Mouse (Mus musculus): ENCODE results near the gene Fbxl20. TPM values are rescaled to one million over a fixed set of nuclear protein-coding genes. Genes with fewer than 3 reads are reported as not detected.

The Fbxl20 gene
- polyA plus RNA-seq, 1 experiment, result 0.28 TPM

DNA sequence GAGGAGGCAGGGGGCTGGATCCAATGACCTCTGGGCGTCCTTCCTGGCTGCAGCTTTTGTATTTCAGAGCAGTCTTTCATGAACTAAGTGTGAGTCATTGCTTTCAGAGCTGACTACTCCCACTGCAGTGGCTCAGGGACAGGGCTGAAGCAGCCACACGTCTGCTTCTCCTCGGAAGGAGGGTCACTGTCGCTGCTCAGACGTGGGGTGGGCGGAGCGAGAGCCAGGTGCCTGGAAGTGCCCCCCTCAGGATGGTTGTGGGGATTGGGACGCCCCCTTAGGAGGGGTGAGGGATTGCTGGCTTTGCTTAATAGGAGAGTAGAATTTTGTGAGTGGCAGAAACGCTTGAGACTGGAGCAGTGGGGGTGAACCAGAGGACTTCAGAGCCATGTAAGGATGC is 92.7 kb downstream of the Fbxl20 start:
- TF ChIP-seq TAL1 (IDR thresholded peaks at IDR 0.05; ENCODE audit: low read length) (no peak), GATA1 (IDR thresholded peaks at IDR 0.05; ENCODE audit: low read length) (no peak)
- no peak overlapping the region for H3K4me3 ChIP-seq (replicated peaks)
- no peaks in the 10 kb centered on the region for H3K36me3 ChIP-seq (ENCODE audit: control insufficient read depth)
- peaks cover 3% of the 10 kb centered on the region; the same call in 1 of the 2 replicates for H3K9me3 ChIP-seq (ENCODE audit: control insufficient read depth, low read length)
- H3K4me1 ChIP-seq (ENCODE audit: control insufficient read depth), result no peaks in the 10 kb centered on the region
- peaks cover 43% of the 10 kb centered on the region for H3K27me3 ChIP-seq (ENCODE audit: control insufficient read depth)

DNA sequence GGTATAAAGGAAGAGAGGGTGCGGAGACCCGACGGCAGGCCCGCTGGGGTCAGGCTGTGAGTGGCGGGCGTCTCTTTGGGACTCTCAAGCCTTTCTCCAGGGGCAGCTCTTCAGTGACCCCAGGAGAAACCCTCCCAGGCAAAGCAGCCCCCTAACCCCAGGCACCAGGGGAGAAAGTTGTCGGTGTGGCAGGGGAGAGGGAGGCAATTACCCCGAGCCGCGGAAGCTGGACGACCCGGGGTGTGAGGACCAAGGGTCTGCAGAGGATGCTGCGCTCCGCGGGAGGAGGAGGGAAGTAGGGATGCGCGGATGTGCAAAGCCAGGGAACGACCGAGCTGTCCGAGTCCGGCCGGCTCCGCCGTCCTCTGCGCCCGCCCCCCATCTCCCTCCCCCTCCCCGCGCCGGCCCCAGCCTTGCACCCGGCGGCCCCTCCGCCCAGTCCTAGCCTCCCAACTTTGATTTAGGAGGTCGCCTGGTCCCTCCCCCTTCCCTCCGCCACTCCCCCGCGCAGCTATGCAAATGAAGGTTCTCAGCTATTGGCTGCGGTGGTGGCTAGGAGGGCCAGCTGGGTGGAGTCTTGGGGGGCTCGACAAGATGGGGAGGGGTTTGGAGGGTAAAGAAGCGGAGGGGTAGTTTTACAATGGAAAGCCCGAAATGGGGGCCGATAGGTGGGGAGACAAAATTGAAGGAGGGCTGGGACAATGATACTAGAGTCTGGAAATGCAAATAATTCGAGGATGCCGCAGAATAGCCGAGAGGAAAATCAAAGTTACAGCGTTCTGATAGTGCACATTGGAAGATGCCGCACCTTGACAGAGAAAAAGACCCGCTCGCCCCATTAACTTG is 97.0 kb downstream of the Fbxl20 start, which contains the start of gene Stac2:
Gene Stac2, minus strand, starts transcription at position 474 of the 846 bp plus-strand sequence.
- Histone ChIP-seq H3K27me3 (ENCODE audit: control insufficient read depth) (peaks cover 79% of the 10 kb centered on the region), H3K4me1 (ENCODE audit: control insufficient read depth) (no peaks in the 10 kb centered on the region), H3K36me3 (ENCODE audit: control insufficient read depth) (no peaks in the 10 kb centered on the region), H3K9me3 (ENCODE audit: control insufficient read depth, low read length) (peaks cover 4% of the 10 kb centered on the region; the same call in 1 of the 2 replicates), H3K4me3 (replicated peaks) (no peak within 1 kb of the TSS)
- TF ChIP-seq GATA1 (IDR thresholded peaks at IDR 0.05; ENCODE audit: low read length) (no peak), TAL1 (IDR thresholded peaks at IDR 0.05; ENCODE audit: low read length) (no peak)

DNA sequence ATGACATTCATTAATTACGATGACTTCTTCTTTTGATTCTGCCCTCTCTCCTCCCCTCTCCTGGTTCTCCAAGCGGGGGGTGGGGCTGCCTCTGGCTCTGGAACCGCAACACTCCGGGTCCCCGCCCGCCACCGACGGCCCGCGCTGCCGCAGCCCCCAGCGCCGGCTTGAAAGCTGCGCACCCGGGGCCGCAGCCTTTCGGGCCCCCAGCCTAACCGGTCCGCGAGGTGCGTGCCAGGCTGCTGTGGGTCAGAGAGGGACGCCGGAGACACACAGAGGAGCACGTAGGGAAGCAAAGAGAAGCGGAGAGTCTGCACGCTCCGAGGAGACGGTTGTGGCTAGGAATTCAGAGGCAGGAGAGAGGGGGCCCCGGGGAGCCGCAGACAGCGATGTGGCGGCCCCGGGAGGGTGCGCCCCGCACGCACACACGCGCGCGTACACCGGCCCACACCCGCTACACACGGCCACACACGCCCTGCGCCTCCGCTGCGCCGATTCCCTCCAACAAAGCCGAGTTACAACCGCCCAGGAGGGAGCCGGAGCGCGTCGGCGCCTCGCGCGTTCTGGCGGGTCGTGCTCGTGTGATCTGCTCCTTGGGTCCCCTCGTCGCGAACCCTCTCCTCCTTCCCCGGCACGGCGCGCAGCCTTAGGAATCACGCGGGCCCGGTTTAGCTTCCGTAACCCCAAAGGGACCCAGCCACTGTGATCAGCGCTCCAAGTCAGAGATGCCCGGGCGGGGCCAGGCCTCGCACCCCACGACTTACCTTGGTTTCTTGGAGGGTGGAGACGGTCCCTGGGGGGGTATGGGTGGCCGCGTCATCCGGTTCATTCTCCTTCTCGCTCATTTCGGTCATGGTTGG is 97.8 kb downstream of the Fbxl20 start:
- TF ChIP-seq GATA1 (IDR thresholded peaks at IDR 0.05; ENCODE audit: low read length), result no peak
- TF ChIP-seq TAL1 (IDR thresholded peaks at IDR 0.05; ENCODE audit: low read length), result no peak
- Histone ChIP-seq H3K4me1 (ENCODE audit: control insufficient read depth) (no peaks in the 10 kb centered on the region), H3K9me3 (ENCODE audit: control insufficient read depth, low read length) (peaks cover 4% of the 10 kb centered on the region; the same call in 1 of the 2 replicates), H3K4me3 (replicated peaks) (no peak overlapping the region), H3K36me3 (ENCODE audit: control insufficient read depth) (no peaks in the 10 kb centered on the region), H3K27me3 (ENCODE audit: control insufficient read depth) (peaks cover 80% of the 10 kb centered on the region)

DNA sequence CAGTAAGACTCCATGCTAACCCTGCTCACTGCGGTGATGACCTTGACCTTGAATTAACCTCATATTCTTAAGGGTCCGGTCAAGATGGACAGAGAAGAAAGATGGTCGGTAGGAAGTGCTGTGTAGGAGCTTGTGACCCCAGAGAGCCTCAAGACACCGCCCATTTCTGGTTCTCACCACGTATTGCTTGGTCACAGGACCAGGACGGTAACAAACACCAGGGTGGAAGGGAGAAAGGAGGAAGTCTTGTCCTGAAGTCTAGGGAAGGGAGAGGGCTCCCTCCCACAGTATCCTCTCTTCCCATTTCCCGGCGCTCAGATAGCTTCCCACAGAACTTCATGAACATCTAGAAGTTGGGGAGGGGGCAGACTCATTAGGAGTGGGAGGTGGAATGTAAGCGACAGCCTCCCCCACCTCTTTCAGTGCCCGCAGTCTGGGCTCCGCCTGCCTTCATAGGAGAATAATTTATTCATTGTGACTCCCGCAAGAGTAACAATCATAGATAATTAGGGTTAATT is 98.5 kb downstream of the Fbxl20 start:
- peaks cover 4% of the 10 kb centered on the region; the same call in 1 of the 2 replicates for H3K9me3 ChIP-seq (ENCODE audit: control insufficient read depth, low read length)
- no peak overlapping the region for H3K4me3 ChIP-seq (replicated peaks)
- no peaks in the 10 kb centered on the region for H3K36me3 ChIP-seq (ENCODE audit: control insufficient read depth)
- H3K27me3 ChIP-seq (ENCODE audit: control insufficient read depth), result peaks cover 76% of the 10 kb centered on the region
- TF ChIP-seq TAL1 (IDR thresholded peaks at IDR 0.05; ENCODE audit: low read length), result no peak
- no peak for TF ChIP-seq GATA1 (IDR thresholded peaks at IDR 0.05; ENCODE audit: low read length)
- H3K4me1 ChIP-seq (ENCODE audit: control insufficient read depth), result no peaks in the 10 kb centered on the region

DNA sequence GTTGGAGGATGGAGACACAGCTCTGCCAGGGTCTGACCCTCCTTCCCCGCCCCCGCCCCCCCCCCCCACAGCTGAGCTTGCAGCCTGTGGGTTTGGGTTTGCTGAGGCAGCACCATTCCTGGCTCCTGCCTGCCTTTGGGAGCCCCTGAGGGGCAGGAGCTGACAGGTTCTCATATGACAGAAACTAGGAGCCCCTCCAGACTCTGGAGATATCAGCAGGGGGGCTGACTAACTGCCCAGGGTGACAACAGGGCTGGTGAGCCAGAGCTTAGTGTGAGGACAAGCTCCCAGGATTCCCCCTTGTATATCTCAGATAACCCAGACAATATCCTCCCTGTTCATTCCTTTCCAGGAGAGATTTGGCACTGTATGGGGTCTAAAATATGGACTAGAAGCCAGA is 99.3 kb downstream of the Fbxl20 start:
- no peak overlapping the region for H3K4me3 ChIP-seq (replicated peaks)
- peaks cover 4% of the 10 kb centered on the region; the same call in 1 of the 2 replicates for H3K9me3 ChIP-seq (ENCODE audit: control insufficient read depth, low read length)
- no peaks in the 10 kb centered on the region for H3K4me1 ChIP-seq (ENCODE audit: control insufficient read depth)
- peaks cover 76% of the 10 kb centered on the region for H3K27me3 ChIP-seq (ENCODE audit: control insufficient read depth)
- no peaks in the 10 kb centered on the region for H3K36me3 ChIP-seq (ENCODE audit: control insufficient read depth)
- TF ChIP-seq TAL1 (IDR thresholded peaks at IDR 0.05; ENCODE audit: low read length), result no peak
- TF ChIP-seq GATA1 (IDR thresholded peaks at IDR 0.05; ENCODE audit: low read length), result no peak

DNA sequence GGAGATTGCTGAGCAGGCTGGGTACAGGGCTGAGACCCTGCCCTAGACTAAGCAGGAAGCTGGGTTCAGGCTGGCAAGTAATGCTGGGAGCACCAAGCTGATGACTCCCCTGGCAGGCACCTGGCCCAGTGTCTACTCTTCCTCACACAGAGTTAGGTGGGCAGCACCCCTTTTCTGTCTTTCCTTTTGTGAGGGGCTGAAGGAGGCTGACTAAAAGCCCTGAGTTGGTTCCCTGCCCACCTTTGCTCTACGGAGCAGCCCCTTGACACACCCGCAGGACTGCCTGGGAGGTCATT is 99.7 kb downstream of the Fbxl20 start:
- Histone ChIP-seq H3K36me3 (ENCODE audit: control insufficient read depth) (no peaks in the 10 kb centered on the region), H3K4me1 (ENCODE audit: control insufficient read depth) (no peaks in the 10 kb centered on the region), H3K9me3 (ENCODE audit: control insufficient read depth, low read length) (peaks cover 4% of the 10 kb centered on the region; the same call in 1 of the 2 replicates), H3K4me3 (replicated peaks) (no peak overlapping the region), H3K27me3 (ENCODE audit: control insufficient read depth) (peaks cover 74% of the 10 kb centered on the region)
- TF ChIP-seq GATA1 (IDR thresholded peaks at IDR 0.05; ENCODE audit: low read length), result no peak
- TF ChIP-seq TAL1 (IDR thresholded peaks at IDR 0.05; ENCODE audit: low read length), result no peak

DNA sequence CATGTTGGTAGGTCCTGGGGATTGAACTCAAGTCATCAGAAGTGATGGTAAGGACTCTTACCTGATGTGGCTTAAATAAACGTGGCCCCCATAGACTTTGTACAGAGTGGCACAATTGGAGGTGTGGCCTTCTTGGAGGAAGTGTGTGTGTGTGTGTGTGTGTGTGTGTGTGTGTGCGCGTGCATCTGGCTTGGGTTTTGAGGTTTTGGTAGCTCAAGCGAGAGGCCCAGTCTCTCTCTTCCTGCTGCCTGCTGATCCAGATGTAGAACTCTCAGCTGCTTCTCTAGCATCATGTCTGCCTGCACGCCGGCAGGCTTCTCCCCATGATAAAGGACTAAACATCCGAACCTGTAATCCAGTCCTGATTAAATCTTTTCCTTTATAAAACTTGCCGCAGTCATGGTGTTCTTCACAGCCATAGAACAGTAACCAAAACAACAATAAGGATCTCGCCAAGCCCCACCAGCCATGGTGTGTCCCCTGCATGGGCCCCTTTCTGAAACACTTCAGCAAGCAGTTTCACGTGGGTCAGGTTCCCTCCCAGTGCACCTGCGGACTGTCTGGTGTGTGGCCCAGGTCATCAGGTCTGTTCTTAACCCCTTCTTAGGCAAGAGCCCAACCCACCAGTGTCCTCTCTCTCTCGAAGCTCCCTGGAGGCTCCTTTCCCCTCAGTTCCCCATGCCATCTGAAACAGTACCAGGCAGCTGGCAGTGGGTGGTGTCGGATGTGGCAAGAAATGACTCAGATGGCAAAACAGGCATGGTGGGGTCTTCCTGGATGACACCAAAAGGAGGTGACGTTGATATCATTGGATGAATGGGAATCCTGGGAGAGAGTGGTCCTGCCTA is 100.3 kb downstream of the Fbxl20 start:
- TF ChIP-seq GATA1 (IDR thresholded peaks at IDR 0.05; ENCODE audit: low read length) (no peak), TAL1 (IDR thresholded peaks at IDR 0.05; ENCODE audit: low read length) (no peak)
- H3K4me3 ChIP-seq (replicated peaks), result no peak overlapping the region
- peaks cover 4% of the 10 kb centered on the region; the same call in 1 of the 2 replicates for H3K9me3 ChIP-seq (ENCODE audit: control insufficient read depth, low read length)
- H3K27me3 ChIP-seq (ENCODE audit: control insufficient read depth), result peaks cover 68% of the 10 kb centered on the region
- no peaks in the 10 kb centered on the region for H3K36me3 ChIP-seq (ENCODE audit: control insufficient read depth)
- no peaks in the 10 kb centered on the region for H3K4me1 ChIP-seq (ENCODE audit: control insufficient read depth)

DNA sequence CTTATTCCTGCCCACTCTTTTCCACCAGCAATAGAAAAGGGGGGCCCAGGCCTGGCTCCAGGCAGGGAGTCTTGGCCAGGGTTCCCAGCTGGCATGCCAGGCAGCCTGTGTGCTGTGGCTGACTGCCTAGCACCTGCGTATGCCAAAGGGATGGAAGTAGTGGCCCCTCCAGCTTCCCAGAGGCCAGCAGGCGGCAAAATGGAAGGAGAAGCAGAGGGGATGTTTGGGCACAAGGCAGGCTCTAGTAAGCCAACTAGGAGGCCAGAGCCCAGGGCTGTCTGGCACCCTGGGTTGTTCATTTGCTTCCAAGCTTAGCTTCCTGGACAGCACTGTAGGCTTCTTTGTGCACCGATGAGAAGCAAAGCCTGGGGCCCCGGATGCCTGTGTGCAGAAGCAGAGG is 102.5 kb downstream of the Fbxl20 start:
- Histone ChIP-seq H3K36me3 (ENCODE audit: control insufficient read depth) (no peaks in the 10 kb centered on the region), H3K9me3 (ENCODE audit: control insufficient read depth, low read length) (peaks cover 4% of the 10 kb centered on the region; the same call in 1 of the 2 replicates), H3K4me1 (ENCODE audit: control insufficient read depth) (no peaks in the 10 kb centered on the region), H3K4me3 (replicated peaks) (no peak overlapping the region), H3K27me3 (ENCODE audit: control insufficient read depth) (peaks cover 49% of the 10 kb centered on the region)
- TF ChIP-seq GATA1 (IDR thresholded peaks at IDR 0.05; ENCODE audit: low read length), result no peak
- TF ChIP-seq TAL1 (IDR thresholded peaks at IDR 0.05; ENCODE audit: low read length), result no peak

Data from erythroblast, embryonic 14.5 days (primary cell).